Mouse (Mus musculus): ENCODE data around the gene Pik3c2g. TPM values are rescaled to one million over a fixed set of nuclear protein-coding genes. Genes with fewer than 3 reads are reported as not detected.
"Not testable (repeated sequence)": the region's sequence is repeated elsewhere in the genome, so short reads cannot be mapped to it uniquely, and the experiment has no call there.

The Pik3c2g gene
- total RNA-seq, 2 experiments from 2014 or later = not detected

DNA sequence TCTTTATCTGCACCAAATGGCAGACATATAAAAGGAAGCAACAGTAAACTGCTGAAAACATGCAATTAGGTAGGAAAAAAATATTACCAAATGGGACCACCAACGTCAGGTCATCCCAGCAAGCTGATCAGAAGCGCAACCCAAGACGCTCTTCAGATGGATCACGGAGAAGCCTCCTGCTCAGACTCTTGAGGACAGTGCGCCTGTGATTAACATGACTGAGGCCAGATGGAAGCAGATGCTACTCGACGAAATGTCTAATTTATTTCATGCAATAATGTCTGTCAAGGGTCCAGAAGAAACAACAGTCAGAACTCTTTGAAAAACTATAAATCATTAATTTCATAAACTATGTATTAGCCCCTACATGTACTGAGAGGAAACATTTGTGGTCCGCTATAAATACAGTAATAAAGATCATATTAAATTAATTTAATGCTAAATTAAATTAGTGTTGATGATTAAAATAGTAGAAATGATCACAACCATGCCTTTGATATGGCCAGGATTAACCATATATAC lies 312.7 kb downstream of the Pik3c2g start:
- no peak for ATAC-seq (replicated peaks; ENCODE audit: low FRiP score, poor library complexity, severe bottlenecking)

DNA sequence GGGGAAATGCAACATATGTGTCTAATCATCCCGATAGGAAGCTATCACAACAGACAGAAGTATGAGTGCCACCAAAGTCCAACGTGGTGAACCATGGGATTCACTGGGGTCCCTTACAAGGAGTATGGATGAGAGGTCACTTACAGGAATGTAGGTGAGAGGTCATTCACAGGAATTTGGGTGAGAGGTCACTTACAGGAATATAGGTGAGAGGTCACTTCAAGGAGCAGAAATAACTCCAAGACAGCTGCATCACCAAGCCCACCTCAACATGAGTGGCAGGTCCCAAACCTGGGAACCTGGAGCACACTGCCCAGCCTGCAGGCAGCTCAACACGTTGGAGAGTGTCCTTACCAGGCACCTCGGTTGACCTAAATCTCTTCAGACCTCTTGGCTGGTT lies 314.8 kb downstream of the Pik3c2g start:
- ATAC-seq (replicated peaks; ENCODE audit: low FRiP score, poor library complexity, severe bottlenecking) = no peak

DNA sequence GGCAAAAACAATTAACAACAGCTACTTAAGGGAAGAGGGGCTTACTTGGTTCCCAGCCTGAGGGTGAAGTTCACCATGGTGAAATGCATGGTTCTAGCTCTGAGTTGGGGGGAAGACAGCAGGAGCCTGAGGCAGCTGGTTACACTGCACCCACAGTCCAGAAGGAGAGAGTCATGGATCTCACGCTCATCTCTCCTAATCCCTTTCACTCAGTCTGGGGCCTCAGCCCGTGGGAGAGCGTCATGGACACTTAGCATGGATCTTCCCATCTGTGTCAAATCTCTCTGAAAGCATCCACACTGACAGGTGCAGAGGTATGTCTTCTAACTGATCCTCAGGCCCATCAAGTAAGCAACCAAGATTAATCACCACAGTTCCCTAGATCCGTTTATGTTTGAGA lies 320.1 kb downstream of the Pik3c2g start:
- ATAC-seq (replicated peaks; ENCODE audit: low FRiP score, poor library complexity, severe bottlenecking) = no peak

- no peak for ATAC-seq (replicated peaks; ENCODE audit: low FRiP score, poor library complexity, severe bottlenecking)
Measured at GRCm38 (mm10) chr6:139908997-139909669, 322.1 kb downstream of the Pik3c2g start.

DNA sequence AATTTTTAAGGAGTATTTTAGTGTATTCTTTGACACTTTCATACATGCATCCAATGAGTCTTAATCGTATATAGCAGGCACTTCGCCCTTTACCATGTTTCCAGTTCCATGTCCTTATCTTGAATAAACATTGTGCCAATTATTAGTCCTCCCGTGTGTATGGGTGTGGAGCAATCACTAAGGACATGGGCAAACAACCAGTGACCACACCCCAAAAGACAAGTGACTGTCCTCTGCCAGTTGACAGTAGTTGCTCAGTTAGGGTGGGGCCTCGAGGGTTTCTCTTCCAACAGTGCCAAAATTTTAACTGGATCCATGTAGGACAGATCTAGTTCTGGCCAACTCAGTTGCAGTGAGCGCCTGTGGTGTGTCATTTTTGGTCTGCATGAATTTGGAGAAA lies 341.7 kb downstream of the Pik3c2g start:
- no peak for ATAC-seq (replicated peaks; ENCODE audit: low FRiP score, poor library complexity, severe bottlenecking)

DNA sequence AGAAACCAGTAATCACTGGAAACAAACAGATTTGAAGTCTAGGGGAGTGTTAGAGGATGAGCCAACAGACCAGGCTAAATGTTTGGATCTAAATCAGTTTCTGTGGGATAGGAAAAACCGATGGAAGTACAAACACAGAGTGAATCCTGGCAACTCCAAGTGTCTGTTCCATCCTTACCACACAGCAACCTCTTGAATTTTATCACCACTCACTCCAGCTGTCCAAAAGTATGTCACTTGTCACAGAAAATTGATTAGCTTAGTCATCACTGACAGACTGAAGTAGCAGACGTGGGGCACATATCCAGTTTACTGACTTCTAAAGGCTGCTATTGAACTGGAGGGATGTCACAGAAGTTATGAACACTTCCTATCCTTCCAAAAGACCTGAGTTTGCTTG lies 347.8 kb downstream of the Pik3c2g start:
- ATAC-seq (replicated peaks; ENCODE audit: low FRiP score, poor library complexity, severe bottlenecking) = no peak

DNA sequence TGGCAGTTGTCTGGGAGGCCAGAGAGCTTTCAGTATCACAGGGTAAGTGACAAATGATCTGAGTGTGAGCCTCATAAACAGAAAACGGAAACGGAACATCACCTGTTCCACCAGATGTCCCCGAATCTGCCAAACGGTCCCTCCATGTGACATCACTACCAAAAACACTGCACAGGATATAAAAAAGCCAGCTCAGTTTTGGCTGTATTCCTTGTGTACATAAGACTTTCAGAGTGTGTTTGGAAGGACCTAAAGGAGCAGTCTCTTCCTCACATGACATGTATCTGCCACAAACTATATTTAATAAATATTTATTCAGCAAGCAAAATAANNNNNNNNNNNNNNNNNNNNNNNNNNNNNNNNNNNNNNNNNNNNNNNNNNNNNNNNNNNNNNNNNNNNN lies 350.6 kb downstream of the Pik3c2g start:
- not testable (repeated sequence) for ATAC-seq (replicated peaks; ENCODE audit: low FRiP score, poor library complexity, severe bottlenecking)

DNA sequence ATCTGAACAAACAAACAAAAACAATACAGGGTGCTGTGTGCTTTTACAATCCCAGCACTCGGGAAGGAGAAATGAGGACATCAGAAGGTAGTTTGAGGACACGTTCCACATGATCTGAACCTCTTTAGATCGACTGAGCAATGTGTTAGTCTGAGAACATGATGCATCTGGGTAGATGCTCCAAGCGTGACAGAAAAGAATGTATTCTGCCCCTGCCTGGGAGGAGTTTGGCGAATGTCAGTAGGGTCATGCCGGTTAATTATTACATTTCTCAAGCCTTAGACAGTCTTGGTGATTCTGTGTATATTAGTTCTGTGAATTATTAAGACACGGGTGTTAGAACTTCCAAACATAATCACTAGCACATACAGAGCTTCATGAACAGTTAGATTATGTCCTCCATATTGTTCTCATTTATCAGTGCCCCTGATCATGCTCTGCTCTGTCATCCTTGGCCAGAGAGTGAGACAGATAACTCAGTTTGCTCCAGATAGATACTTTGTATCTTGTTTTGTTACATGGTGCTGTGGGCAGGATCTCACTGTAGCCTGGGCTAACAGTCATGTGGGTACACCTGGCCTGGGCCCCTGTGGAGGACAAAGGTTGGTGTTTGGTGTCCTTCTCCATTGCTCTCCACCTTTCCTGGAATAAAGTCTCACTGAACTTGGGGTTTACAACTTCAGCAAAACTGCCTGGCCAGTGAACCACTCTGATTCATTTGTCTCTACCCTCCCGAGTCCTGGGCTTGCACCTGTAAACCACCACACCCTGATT lies 360.3 kb downstream of the Pik3c2g start:
- ATAC-seq (replicated peaks; ENCODE audit: low FRiP score, poor library complexity, severe bottlenecking) = no peak

DNA sequence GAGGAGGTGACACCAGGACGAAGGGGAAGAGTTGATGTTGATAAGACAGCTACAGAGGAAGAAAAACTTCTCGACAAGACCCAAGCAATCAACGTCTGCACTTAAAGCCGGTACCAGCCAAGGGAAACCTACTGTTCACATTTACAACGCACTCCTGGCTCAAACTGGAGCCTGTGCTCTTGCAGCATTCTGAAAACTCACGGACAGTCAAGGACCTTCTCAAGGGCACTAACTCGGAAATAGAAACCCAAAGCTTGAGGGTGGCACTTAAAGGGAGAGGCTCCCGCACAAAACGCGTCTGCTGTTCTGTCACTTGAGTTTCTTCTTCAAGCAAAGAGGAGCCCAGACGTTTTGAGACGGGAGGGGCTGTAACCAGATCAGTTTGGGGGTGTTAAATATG lies 366.6 kb downstream of the Pik3c2g start:
- no peak for ATAC-seq (replicated peaks; ENCODE audit: low FRiP score, poor library complexity, severe bottlenecking)

- no peak for ATAC-seq (replicated peaks; ENCODE audit: low FRiP score, poor library complexity, severe bottlenecking)
Measured at GRCm38 (mm10) chr6:139957531-139958241, 370.7 kb downstream of the Pik3c2g start.

DNA sequence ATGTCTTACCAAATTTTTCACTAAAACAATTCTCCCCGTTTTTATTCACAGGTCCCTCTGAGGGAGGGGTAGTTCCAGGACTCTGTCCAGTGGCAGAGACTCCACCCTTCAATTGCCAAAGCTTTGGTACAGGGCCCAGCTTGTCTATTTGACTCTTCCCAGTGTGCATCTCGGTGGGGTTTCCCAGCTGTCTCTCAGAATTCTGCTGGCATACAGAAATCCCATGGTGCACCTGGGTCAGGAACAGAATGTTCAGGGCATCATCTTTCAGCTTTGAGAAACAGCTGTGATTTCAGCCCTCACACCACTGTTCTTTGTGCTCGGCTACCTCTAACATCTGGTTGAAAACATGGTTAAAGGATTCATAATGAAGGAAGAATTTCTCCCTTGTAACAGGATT lies 376.8 kb downstream of the Pik3c2g start:
- no peak for ATAC-seq (replicated peaks; ENCODE audit: low FRiP score, poor library complexity, severe bottlenecking)

DNA sequence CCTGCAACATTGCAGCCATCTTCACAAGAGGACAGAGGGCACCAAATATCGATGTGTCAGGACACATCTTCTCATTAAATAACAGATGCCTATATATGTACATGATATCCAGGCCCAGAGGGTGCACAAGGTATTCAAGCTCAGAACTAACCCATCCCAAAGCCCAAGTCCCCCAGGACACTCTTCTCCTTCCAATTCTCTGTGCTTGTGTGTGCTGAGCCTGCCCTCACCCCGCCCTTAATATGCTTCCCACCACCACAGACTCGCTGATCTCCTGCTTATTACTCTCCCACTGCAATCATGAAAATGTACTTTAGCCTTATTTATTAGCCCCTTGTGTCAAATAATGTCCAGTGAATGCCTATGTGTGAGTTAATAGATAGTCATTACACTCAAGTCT lies 377.9 kb downstream of the Pik3c2g start:
- no peak for ATAC-seq (replicated peaks; ENCODE audit: low FRiP score, poor library complexity, severe bottlenecking)

- no peak for ATAC-seq (replicated peaks; ENCODE audit: low FRiP score, poor library complexity, severe bottlenecking)
Measured at GRCm38 (mm10) chr6:139966684-139967083, 379.7 kb downstream of the Pik3c2g start.

- ATAC-seq (replicated peaks; ENCODE audit: low FRiP score, poor library complexity, severe bottlenecking) = no peak
Measured at GRCm38 (mm10) chr6:139971608-139972298, 384.7 kb downstream of the Pik3c2g start.

- ATAC-seq (replicated peaks; ENCODE audit: low FRiP score, poor library complexity, severe bottlenecking) = no peak
Measured at GRCm38 (mm10) chr6:139974668-139975067, 387.6 kb downstream of the Pik3c2g start.

- no peak for ATAC-seq (replicated peaks; ENCODE audit: low FRiP score, poor library complexity, severe bottlenecking)
Measured at GRCm38 (mm10) chr6:139978114-139978513, 391.1 kb downstream of the Pik3c2g start.

GRCm38 (mm10) chr6:139981061-139981460 lies 394.0 kb downstream of the Pik3c2g start:
- ATAC-seq (replicated peaks; ENCODE audit: low FRiP score, poor library complexity, severe bottlenecking) = no peak

GRCm38 (mm10) chr6:139984069-139984468 lies 397.0 kb downstream of the Pik3c2g start:
- no peak for ATAC-seq (replicated peaks; ENCODE audit: low FRiP score, poor library complexity, severe bottlenecking)

DNA sequence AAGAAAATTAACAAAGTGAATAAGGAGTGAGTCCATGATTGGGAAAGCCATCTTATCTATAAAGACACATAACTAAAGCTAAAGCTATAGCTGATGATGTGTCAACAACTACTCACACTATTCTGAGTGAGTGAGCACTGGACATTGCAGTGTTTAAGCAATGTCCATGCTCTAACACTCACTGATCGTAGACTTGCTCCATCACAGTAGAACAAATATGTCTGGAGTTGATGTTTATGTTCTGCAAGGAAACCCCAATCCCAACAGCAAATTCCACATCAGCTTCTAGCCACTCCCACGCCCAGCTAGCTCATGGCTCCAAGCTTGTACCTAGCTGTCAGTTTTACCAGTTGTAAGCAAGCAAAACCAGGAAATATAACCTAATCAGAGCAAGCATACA lies 399.5 kb downstream of the Pik3c2g start:
- no peak for ATAC-seq (replicated peaks; ENCODE audit: low FRiP score, poor library complexity, severe bottlenecking)

DNA sequence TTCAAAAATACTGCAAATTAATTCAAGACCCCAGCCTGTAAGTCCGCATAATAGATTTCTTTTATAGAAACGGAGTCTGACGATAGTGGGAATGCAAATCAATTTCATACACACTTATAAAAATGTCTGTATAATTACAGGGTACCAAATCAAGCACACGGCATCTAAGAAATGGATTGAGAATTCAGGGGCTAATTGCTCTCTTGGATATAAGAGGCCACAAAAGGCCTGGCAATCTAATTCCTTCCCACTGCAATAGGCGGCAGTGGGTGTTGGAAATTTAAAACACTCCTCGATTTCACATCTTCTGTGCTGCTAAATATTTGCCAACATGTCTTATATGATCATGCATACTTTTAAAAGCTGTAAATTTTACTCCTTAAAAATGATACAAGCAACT lies 402.1 kb downstream of the Pik3c2g start:
- ATAC-seq (replicated peaks; ENCODE audit: low FRiP score, poor library complexity, severe bottlenecking) = no peak
